Mouse (Mus musculus) regulatory T cell (primary cell): ENCODE data around the gene Uqcrh.

Experiments
- in situ Hi-C: fragments of 300-600 bp; cut with MboI, MseI; formaldehyde crosslinking; loops from one replicate; pipeline ENCODE4 v1.15.1; 2025; ENCODE audit warnings: high pct_unique_total_duplicates

Uqcrh gene

DNA sequence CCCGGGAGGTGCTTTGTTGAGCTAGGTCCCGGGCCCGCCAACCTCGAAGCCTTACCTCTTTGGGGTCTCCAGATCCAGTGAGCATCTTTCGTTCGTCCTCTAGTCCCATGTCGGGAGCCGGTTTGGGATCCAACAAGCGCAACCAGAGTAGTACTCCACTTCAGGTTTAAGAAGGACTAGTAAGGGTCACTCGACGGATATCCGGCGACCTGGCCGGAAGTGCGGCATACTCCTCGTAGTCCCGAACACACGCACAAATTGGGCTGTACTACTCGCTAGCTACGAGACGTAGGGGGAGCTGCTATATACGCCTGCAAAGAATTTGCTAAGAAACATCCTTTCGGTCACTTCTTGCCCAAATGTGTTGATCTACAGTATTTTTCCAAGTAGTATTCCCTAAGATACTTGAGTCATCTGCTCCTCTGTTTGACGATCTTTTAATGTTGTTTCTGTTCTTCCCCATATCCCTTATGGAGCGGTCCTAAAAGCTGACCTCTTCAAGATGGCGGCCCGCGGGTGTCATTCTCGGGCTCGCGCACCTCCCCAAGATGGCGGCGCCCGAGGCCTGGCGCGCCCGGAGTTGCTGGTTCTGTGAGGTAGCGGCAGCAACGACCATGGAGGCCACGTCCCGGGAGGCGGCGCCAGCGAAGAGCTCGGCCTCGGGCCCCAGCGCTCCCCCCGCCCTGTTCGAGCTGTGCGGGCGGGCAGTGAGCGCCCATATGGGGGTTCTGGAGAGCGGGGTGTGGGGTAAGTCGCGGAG is at the start of gene Uqcrh, which contains the start of gene Lrrc41:
Uqcrh (minus strand) TSS at position 211 of the 760 bp plus-strand sequence.
Lrrc41 (plus strand) TSS at position 409 of the 760 bp plus-strand sequence.
- in situ Hi-C loops = no loop called here

DNA sequence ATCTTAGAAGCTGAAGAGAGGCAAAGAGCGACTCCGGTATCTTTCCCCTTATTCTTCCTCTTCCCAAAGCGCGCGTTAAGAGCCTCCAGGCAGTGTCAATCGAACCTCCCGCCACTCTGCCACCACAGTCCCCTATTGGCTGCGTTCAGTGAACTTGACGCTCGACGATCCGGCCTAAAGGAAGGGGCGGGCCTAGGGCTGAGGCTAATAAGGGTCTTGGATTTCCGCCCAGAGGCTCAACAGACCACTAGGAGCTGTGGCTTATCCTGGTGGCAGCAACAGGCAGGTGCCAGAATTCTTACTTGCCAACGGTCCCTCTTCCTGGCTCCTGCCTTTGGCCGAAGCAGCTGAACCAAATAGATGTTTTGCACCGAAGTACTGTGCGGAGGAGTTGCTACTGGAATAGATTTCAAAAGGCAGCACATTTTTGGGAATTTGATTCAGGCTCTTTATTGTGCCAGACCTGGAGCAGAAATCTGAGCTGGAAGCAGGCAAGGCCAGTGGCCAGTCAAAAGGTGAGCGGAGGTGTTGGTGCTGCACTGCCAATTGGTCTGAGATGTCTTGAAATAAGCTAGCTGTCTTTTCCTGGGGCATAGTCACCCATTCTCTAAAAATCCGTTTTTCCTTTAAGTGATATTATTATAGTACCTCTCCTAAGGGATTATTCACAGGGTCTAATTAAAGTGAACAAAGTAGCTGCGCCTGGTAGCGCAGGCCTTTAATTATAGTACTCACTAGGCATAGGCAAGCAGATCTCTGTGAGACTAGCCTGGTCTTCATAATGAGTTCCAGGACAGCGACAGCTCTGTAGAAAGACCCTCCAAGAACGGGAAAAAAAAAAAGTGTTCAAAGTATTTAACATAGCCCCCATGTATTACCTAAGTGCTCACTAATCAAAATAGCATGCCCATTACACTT is 49.0 kb upstream of the Uqcrh start, which contains the start of the genes Rad54l and Pomgnt1:
Rad54l (minus strand) TSS at position 89 of the 918 bp plus-strand sequence.
Pomgnt1 (plus strand) TSS at position 239 of the 918 bp plus-strand sequence.
- in situ Hi-C loops = no loop called here

DNA sequence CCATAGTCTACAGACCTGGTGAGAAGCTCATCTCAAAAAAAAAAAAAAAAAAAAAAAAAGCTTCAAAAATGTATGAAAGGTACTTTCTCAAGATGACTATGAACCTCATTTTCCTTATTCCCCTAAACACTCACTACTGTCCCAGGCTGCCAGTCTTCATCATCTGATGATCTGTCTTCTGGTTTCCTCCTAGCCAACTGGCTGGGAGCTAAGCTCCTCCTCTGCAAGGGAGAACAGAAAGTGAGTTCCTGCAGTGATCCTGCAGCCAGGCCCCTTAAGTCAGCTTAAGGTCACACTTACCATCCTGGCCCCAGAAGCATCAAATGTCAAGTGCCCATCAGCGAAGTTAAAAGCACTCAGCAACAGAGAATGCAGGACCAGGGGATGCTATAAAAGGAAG is 47.9 kb upstream of the Uqcrh start:
- in situ Hi-C loops = no loop called here

DNA sequence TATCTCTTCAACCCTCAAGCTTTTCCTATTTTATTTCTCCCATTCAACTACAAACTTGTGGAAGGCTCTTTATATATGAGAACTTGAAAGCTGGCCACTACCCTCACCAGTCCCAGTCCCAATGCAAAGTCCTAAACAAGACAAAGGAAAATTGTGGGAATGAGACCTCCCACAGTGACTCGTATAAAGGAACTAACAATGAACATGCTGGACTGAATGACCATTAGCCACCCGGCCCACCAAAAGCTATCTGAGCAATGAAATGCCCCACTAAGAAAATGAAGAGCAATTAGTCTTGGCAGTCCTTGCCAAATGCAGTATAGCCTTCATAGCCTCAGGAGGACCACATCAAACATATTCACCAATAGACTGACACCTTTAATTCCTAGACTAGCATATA is 36.6 kb upstream of the Uqcrh start:
- in situ Hi-C loops = no loop called here

DNA sequence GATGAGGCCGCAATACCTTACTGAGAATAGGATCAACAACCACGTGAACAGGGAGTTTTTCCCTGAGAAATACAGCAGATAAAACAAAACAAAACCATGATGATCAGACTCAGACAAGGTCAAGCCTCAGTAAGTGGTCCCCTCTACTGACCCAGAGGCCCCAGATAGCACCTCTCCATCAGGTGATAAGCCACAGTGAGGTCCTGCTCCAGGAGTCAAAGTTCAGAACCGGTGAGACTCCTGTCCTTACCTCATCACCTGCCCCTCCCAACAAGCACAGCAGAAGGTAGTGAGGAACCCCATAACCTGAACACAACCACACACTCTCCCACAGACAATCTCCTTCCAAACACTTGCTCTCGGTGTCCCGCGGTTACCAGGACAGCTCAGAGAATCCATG is 35.8 kb upstream of the Uqcrh start:
- in situ Hi-C loops = no loop called here

DNA sequence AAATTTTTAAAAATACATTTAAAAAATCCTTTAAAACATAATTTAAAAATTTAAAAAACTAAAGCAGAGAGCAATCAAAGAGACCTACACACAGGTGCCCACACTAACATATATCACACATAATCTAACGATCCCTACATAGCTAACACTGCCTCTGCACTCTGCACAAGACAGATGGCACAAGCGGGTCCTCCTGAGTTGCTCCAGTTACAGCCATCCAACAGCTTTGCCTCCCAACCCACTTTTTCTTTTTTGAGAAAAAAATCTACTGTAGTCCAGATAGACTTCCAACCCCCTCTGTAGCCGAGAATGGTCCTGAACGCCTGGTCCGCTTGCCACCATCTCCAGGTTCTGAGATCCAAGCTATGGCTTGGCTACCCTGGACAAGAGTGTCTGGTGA is 30.4 kb upstream of the Uqcrh start:
- in situ Hi-C loops = no loop called here

DNA sequence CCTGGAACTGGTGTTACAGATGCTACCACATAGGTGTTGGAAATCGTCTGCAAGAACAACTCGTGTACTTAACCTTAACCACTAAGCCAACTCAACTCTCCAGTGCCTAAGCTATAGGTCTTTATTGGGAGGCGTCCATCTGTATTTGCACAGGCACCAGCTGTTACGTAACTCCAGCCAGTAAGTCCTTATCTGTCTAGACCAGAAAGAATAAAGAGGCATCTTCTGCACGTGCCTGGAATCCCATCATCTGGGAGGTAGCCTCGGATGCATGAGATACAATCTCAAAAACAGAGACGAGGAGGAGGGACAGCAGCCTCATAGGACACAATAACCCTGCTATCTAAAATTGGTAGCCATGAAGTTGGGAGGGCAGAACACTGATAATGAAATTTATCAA is 26.1 kb upstream of the Uqcrh start:
- in situ Hi-C loops = no loop called here

DNA sequence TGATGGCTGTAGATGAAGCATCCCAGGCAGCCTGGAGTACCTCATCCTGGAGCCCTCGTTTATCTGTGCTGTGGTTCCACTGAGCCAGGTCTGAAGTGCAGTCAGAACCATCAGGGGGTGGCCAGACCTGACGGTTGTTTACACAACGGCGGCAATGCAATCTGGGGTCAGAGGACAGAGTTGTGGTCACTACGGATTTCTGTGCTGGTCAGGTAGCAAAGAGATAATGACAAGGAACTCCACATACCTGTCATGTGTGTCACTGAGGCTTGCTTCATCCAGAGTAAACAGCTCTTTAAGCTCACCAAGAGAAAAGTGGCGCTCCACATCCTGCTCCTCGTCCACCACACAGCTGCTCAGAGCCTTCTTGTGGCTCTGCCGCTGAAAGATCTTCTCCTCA is 22.3 kb upstream of the Uqcrh start:
- in situ Hi-C loops = no loop called here

DNA sequence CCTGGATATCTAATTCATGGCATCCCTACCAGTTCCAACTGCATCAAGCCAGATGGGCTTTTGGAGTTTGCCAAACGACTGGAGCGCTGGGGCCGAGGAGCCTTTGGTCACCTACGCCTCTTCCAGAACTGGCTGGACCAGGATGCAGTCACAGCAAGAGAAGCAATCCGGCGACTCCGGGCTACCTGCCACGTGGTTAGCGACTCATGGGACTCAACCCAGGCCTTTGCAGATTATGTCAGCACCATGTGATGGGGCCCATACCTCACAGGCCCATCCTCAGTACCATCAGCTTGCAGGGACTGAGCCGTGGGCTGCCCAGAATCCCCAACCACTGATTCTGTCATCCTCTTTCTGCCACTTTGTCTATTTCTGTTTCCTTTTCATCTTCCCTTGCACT is 21.4 kb upstream of the Uqcrh start:
- in situ Hi-C loops = no loop called here

DNA sequence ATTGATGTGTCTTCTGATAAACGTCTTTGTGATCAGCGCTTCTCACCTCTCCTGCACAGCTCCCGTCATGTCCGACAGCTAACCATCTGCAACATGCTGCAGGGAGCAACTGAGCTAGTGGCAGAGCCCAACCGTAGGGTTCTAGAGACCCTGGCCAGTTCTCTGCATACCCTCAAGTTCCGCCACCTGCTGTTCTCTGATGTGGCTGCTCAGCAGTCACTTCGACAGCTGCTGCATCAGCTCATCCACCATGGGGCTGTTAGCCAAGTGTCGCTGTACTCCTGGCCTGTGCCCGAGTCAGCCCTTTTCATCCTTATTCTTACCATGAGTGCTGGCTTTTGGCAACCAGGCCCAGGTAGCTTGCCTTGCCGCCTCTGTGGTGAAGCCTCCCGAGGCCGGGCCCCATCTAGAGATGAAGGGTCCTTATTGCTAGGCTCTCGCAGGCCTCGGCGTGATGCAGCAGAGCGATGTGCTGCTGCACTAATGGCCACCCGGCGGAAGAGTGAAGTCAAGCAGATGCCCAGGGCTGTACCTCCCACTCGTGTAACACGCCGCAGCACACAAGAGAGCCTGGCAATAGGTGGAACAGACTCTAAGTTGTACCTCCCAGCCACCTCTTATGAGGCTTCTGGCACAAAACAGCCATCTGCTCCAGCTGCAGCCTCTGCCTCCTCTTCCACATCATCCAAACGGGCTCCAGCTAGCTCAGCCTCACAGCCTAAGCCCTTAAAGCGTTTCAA is 13.8 kb upstream of the Uqcrh start:
- in situ Hi-C loops = no loop called here

DNA sequence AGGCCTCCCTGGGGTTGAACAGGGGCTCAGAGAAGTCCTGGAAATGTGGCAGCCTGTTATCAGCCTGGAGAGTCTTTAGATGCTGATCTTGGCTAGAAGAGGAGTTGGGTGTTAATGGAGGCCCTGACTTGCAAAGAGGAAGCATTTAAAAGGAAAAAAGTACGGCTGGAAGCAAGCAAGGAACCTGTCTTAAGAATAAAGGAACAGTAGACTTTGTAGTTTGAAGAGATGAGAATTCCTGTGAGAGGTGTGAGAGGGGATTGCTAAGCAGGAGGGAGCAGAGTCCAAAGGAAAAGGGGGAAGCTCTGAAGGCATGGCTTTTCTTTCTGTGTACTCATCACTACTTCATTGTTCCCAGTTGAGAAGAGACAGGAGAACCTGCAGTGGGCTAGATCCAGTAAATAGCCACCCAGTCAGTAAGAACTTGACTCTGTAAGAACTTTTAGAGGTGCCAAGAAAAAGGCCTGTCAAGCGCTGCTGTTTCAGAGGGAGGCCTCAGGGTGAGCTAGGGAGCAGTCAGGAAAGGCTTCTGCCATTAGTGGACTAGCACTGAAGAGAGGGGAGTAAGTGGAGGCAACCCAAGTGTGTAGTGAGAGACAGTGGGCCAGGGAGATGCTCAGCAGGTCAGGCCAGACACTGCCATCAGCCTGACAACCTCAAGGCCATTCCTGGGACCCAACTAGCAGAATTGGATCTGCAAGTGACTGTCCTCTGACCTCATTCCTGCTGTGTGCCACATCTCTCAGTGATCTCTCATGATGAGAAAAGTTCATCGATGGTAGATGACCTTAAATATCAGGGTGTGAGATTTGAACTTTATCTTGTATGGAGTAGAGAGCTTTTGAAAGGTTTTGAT is 2.6 kb upstream of the Uqcrh start:
- in situ Hi-C loops = no loop called here

DNA sequence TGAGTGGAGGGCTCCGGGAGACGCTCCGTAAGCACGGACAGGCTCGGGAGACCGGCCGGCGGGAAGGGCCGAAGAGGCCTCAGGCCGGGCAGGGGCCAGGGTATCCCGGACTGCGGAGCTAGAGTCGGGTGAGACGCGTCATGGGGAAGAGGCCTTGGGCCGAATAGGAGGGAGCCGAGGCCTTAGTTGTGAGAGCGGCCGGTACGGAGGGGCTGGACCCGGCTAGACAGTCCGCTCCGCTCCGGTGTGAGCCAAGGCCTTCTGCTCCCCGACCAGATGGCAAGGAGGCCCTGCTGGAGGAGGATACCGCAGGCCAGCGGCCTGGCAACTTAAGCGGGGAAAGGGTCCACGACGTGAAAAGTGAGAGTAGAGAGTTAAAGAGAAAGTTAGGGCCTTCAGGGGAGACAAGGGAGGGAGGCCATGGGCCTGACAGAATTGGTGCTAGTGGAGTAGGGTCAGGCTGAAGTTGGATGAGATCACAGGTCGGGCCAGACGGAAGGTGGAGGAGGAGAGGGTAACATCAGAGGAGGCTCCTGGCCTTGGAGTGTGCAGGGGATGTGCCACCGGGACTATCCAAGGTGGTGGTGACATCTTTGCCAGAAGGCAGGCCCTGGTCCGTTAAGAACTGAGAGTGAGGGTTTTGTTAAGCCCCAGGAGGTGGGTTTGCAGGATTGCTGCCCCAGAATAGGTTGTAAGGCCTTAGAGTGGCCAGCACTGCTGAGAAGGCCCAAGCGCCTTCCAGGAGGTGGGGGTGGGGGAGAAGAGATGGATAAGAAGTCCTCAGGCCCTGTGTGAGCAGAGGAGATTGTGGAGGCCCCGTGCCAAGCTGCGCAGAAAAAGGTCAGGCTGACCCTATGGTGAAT is 1.7 kb upstream of the Uqcrh start:
- in situ Hi-C loops = no loop called here

DNA sequence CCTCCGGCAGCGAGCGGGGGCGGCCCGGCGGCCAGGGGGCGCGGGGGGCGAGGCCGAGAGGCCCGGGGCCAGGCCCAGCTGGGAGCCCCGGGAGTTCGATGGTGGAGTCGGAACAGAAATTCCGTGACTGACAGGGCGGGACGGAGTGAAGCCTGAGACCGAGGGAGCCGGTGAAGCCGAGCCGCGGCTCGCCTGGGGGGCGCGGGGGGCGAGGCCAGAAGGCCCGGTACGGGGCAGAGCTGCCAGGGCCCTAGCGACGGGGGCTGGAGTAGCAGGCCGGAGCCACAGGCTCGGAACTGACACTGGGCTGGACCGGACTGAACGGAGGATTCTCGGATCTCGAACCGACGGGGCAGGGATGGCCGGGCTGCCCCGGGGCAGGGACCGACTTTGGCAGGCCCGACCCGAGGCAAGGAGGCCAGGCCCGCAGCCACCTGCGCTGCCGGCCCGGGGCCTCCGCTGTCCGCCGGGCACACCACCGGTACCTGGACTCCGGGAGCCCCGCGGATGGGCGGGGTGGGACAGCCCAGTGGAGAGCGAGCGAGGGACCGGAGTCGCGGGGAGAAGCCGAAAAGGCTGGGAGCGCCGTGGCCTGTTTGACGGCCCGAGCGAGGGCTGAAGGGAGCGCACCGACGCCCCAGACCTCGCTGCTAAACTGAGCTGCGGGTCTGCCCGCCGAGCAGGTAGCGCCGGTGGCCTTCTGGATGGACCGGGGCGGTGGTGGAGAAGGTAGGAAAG is 929 bp upstream of the Uqcrh start:
- in situ Hi-C loops = no loop called here

DNA sequence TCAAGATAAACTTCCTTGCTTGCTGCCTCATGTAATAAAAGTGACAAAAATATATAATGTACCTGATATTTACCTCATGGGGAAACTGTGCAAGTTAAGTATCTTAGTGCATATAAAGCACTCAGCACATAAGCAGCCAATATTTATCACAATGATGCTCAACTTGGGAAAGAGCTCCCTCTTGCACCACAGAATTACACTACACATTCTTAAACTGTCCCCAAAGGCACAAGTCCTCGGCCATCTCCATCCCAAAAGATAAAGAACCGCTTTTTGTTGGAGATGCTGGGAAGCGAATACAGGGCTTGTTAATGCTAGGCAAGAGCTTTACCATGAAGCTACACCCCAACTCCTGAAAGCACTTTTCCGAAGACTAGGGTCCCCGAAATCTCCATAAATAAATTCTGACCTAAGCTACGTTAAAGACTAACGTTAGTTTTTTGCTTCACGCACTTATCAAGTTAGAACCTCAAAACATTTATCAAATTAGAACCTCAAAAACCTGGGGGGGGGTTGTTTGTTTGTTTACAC is 661 bp downstream of the Uqcrh start:
- in situ Hi-C loops = no loop called here

DNA sequence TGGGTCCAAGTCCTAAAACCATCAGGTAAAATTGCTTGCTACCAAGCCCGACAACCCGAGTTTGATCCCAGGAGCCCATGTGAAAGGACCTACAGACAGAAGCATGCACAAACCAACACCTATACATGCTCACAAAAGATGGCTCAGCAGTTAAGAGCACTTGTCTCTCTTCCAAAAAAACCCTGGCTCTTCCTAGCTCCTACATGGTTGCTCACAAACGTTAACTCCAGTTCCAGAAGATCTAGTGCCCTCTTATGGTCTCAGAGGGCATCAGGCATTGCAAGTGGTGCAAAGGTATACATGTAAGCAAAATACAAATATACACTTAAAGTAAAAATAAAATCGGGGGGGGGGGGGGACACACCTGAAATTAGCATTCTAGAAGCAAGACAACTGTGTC is 1.7 kb downstream of the Uqcrh start:
- in situ Hi-C loops = no loop called here

DNA sequence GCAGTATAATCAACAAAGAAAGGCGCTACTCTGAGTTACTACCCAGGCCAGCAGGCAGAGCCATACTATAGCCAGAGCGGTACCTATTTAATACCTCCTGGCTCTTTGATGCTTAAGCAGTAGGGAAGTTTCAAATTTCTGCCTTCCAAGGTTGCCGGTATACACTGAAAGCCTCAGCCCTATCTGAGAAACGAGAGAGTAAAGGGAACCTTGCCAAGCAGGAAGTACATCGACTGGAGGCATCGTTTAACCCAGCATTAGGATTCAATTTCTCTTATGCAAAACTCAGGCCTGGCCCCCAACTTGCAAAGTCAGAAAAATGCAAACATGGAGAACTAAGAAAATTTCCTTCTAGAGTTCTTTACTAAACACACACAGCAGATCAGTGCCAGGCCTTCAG is 4.8 kb downstream of the Uqcrh start:
- in situ Hi-C loops = no loop called here

DNA sequence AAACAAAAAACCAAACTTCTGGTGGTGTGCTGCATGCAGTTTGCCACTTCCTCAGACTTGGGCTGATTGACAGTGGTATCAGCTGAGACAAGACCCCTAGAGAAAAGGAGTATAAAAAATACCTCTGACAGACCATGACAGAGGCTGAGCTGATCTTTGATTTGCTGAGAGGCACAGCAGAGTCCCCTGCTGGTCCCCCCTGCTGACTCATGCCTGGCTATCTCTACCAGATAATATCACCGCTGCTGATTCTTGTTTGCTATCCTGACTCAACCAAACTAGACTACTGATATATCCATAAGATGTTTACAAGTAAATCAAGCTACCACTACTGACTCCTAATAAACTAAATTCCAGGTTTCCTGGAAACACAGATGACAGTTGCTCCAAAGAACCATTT is 11.0 kb downstream of the Uqcrh start:
- in situ Hi-C loops = no loop called here

DNA sequence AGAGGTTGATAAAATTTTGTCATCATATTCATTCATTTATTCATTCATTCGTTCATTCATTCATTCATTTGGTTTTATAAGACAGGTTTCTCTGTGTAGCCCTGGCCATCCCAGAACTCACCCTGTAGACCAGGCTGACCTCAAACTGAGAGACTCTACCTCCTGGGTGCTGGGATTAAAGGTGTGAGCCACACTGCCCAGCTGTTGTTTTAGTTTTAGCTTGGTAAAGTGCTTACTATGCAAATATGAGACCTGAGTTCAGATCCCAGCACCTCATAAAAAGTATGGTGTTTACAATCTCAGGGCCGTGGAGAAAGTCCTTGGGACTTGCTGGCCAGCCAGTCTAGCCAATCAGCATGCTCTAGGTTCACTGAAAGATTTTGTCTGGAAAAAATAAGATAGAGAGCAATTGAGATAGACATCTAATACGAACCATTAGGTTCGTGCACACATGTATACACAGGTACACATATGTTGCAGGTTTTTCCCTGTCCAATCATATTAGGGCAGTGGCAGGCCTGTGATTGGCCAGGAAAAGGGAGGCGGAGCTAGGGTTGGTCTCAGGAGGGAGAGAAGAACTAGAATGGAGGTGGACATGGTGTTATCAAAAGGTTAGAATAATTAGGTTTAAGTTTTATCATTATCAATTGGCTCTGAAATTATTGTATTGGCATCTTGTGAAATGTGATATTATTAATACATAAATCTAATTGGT is 15.7 kb downstream of the Uqcrh start:
- in situ Hi-C loops = no loop called here
